Mouse (Mus musculus) embryonic fibroblast, embryonic 13.5 days (primary cell): ENCODE results near the gene Fhit. TPM values are rescaled to one million over a fixed set of nuclear protein-coding genes. Genes with fewer than 3 reads are reported as not detected.
"Not testable (repeated sequence)": the region's sequence is repeated elsewhere in the genome, so short reads cannot be mapped to it uniquely, and the experiment has no call there.

Experiments used
- H3K27ac ChIP-seq: 2 replicates; pipeline ENCODE4 v1.5.1; 2012; ENCODE audit warnings: low read length, control low read depth, inconsistent platforms; ENCODE audit not compliant: insufficient read depth
- H3K4me1 ChIP-seq: 2 replicates; pipeline ENCODE4 v1.6.1; 2011; ENCODE audit warnings: low read length; ENCODE audit not compliant: control insufficient read depth, insufficient read depth
- H3K4me3 ChIP-seq: 2 replicates; pipeline ENCODE4 v1.5.1; 2011; ENCODE audit warnings: mild to moderate bottlenecking, control low read depth, low read length; ENCODE audit not compliant: insufficient read depth
- CTCF ChIP-seq: IDR thresholded peaks from 2 replicates; pipeline ENCODE4 v1.5.1; 2011; ENCODE audit warnings: mild to moderate bottlenecking, control low read depth, low read length, moderate library complexity, borderline replicate concordance; ENCODE audit not compliant: insufficient read depth
- POLR2A ChIP-seq: IDR thresholded peaks from 2 replicates; pipeline ENCODE4 v1.6.1; 2011; ENCODE audit warnings: low read depth, mild to moderate bottlenecking, control low read depth, low read length, moderate library complexity
- polyA plus RNA-seq: library from polyadenylated mRNA; stranded (reverse); fragments of >200 nt; gene quantifications from 2 replicates; pipeline ENCODE4 v1.2.4, GENCODE M21; 2011; ENCODE audit warnings: low read depth; ENCODE audit not compliant: missing spikeins, insufficient read length

Fhit gene
- polyA plus RNA-seq, 1 experiment = 1.4 TPM

DNA sequence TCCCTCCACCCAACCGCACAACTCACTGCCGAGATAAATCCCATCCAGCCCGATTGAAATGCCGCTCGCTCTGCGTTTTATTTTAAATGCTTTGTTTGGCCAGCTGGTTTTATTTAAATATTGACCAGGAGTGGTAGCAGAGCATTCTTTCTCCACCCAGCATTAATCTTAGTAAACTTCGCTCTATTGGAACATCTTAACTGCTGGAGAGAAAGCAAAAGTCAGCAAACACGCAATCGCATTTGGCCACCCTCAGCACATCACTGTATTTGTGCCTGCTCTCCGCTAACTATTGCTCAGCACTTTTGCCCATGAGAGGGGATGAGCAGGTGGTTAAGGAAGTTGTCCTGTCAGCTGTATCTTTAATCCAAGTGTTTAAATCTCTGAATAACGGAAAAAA lies 36.7 kb downstream of the Fhit start:
- TF ChIP-seq POLR2A = no peak
- no peak for TF ChIP-seq CTCF
- Histone ChIP-seq H3K4me1 (no peaks in the 10 kb centered on the region), H3K27ac (no peak overlapping the region), H3K4me3 (no peak overlapping the region)

DNA sequence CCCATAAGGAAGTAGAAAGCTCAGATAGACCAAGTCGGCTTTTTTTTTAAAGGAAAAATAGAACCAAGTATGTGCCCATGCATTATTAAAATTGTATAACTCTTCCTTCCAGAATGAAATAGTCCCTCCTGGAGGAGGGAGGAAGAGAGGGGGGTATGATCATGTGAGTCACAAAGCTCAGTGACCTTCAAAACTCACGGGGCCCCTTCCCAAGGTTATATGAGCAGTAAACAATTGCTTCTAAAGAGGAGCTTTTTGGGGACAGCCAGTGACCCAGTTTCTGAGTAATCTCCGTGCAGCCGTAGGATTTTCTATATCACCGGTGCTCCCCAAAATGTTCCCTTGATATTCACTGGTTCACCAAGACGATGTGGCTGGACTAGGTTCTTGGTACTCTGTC lies 42.8 kb downstream of the Fhit start:
- Histone ChIP-seq H3K4me3 (no peak overlapping the region), H3K4me1 (no peaks in the 10 kb centered on the region), H3K27ac (no peak overlapping the region)
- no peak for TF ChIP-seq CTCF
- TF ChIP-seq POLR2A = no peak

DNA sequence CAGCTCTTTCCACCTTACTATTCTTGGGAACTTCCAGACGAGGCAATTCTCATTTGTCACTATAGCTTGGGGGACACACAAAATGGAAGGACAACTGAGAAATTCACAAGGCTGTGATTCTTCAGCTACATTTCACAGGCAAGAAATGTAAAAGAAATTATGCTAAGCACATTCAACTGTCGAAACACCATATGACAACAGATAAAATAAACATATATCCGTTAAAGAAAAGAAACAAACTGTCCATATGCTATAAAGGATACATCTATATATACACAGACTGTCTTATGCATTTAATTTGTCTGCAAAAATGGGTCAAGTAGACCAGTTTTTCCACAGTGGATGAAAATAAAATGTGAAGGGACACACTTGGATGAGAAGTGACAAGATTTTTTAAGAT lies 76.2 kb downstream of the Fhit start:
- H3K4me1 ChIP-seq = no peaks in the 10 kb centered on the region
- TF ChIP-seq CTCF (no peak), POLR2A (no peak)
- H3K4me3 ChIP-seq = no peak overlapping the region
- H3K27ac ChIP-seq = no peak overlapping the region

DNA sequence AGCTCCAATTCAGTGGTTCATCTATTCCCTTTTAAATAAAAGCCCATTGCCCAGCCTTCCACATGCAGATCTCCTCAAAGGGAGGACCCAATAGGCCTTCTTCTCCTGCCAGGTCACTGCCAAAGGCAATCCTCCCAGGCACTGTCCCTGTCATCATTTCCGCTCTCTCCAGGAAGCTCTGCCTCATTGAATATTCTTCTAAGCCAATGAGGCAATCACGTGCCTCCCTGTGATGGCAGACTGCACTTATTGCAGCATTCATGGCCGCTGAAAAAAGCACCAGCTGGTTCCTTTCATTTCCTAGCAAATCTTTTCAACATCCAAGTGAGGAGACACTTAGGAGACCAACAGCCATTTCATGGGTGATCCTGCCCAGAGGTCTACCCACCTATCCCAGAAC lies 77.9 kb downstream of the Fhit start:
- Histone ChIP-seq H3K4me1 (no peaks in the 10 kb centered on the region), H3K4me3 (no peak overlapping the region), H3K27ac (no peak overlapping the region)
- TF ChIP-seq CTCF = no peak
- no peak for TF ChIP-seq POLR2A

DNA sequence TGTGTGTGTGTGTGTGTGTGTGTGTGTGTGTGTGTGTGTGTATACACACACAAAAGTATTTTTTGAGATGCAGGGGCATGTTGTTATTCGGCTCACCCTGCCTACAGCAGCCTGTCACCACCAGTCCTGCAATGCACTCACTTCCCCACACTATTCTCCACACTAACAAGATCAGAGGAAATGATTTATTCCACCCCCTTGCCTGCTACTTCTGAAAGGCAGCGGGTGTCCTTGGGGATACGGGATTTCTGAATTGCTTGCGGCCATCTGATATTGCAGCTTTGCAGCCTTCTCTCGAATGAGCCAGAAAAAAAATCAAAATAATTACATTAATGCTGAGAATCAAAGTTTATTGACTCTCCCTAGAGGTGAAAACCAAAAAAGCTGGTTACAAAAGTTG lies 78.4 kb downstream of the Fhit start:
- TF ChIP-seq CTCF (no peak), POLR2A (no peak)
- Histone ChIP-seq H3K4me3 (no peak overlapping the region), H3K4me1 (no peaks in the 10 kb centered on the region), H3K27ac (no peak overlapping the region)

DNA sequence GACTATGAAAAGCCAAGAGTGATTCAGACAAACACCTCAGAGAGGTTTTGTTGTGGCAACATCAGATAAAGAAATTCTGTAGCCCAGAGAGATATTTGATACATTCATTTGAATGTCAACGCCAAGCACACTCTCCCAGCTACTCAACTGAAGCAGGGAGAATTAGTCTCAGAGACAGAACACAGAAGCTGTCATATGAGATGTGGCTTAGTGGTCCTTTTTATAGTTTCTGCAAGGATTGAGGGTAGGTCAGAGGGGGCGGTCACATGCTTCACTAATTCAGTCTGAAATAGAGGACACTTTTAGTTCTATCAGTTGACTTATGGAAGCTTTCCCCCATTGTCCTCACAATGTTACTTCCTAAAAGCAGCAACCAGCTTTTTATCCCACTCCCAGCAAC lies 98.2 kb downstream of the Fhit start:
- Histone ChIP-seq H3K4me3 (no peak overlapping the region), H3K27ac (no peak overlapping the region), H3K4me1 (no peaks in the 10 kb centered on the region)
- TF ChIP-seq CTCF (no peak), POLR2A (no peak)

DNA sequence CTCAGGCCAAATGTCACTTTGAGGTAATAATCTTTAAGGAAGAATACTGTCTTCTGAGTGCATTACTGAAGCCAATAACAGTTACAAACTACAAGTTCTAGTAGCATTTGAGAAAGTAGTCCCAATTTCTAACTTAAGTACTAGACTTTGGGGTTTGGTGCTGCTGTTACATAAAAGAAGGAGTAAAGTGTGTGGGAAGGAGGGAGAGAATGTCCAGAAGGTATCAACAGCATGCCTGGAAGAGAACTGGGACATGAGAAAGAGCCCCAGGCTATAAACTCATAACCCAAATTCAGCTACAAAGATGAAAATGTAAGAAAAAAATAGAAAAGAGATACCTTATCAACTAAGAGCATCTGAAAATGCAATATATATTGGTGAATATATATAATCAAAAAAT lies 101.6 kb downstream of the Fhit start:
- no peak overlapping the region for H3K27ac ChIP-seq
- TF ChIP-seq POLR2A = no peak
- TF ChIP-seq CTCF = no peak
- H3K4me3 ChIP-seq = no peak overlapping the region
- no peaks in the 10 kb centered on the region for H3K4me1 ChIP-seq

DNA sequence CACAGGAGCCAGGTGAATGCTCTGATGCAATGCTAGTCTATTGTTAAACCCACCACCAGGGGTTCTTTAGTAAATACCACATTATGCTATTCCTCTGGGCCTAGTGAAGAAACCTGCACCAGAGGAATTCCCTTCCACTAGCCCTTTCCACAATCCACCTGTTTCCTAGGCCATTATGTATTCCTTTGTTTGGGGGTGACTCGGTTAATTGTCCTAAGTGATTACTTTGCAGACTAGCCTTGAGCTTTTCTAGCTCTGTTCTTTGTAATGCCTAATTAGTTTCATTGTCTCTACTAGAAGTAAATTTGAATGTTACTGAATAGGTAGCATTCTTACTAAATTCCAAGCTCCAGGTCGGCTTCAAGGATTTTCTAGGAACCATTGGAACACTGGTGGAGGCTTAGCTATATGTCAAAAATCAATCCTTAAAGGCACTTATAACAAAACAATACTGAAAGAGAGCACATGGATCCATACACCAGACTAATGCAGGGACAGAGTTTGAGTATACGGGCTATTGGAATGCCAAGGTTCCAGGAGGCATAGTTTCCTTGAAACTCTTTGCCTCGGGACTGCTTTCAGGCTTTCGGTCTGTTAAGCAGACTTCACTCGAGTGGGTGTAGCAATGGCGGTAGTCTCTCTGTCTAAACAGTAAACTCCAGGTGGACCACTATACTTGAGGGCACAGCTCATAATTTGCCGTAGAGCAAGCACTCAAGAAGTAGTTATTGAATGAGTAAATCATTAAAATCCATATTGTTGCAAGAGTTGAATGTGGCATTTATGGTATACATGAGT lies 122.1 kb downstream of the Fhit start:
- not testable (repeated sequence) for H3K27ac ChIP-seq, H3K4me1 ChIP-seq, H3K4me3 ChIP-seq

DNA sequence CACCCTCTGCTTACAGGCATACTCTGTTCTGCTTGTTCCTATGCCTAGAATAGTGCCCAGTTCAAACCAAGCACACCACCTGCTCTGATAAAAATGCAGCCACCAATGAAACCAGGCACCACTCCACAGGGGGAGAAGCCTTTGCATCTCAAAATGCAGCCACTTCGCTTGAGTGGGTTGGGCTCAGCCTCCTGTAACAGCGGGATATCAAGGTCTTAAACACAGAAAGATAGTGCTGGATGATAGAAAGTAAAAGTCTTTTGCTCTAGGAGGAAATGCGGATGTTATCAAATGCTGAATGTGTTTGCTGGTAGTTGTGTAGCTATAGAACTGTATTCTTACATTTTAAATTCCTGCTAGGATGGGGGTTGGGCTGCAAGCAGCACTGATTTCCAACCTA lies 140.4 kb downstream of the Fhit start:
- H3K4me3 ChIP-seq = no peak overlapping the region
- TF ChIP-seq POLR2A (no peak), CTCF (no peak)
- H3K4me1 ChIP-seq = no peaks in the 10 kb centered on the region
- H3K27ac ChIP-seq = no peak overlapping the region

DNA sequence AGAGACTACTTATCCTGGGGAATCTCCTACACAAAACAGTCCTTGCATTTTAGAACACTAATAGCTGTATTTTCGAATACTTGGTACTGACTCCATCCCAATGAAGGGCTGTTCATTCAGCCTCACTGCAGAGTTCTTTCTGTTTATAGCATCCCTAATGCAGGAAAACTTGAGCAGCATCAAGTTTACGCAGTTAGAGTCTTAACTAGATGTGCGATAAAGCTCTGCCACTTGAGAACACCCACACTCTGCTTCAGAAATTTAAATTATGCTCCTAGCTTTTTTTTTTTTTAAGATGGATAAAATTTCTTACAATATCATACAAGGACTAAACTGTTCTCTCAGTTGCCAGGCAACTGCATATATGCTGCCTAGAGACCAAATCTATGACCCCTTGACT lies 183.2 kb downstream of the Fhit start:
- TF ChIP-seq CTCF (no peak), POLR2A (no peak)
- no peak overlapping the region for H3K27ac ChIP-seq

DNA sequence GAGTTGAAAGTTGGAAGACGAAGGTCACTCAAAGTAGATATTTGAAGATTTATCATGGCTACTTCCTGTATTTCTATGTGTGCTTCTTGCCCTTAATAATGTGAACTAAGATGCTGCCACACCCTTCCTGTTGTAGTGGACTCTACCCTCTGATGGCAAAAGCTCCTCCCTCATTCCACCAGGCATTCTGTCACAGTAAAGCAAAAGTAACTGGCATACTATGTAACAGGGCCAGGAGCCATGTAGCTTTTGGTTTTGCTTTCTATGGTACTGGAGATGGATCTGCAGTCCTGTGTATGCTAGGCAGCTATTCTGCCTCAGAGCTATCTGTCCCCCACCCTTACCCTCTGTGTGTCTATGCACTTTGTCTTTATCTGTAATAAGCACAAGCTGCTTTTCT lies 220.2 kb downstream of the Fhit start:
- TF ChIP-seq CTCF = no peak
- TF ChIP-seq POLR2A = no peak
- Histone ChIP-seq H3K27ac (no peak overlapping the region), H3K4me1 (no peaks in the 10 kb centered on the region), H3K4me3 (no peak overlapping the region)

More for the DNA sequence above, 183.2 kb downstream of the Fhit start:
- Histone ChIP-seq H3K4me1 (no peaks in the 10 kb centered on the region), H3K4me3 (no peak overlapping the region)
